Mouse (Mus musculus) small intestine, adult 2 months (tissue): ENCODE data around the gene Tcirg1. TPM values are rescaled to one million over a fixed set of nuclear protein-coding genes. Genes with fewer than 3 reads are reported as not detected.

Experiments used
- H3K27ac ChIP-seq: fragments of 200-500 bp; 2 replicates; pipeline ENCODE4 v1.5.1; 2012; ENCODE audit warnings: low read depth, low read length, control low read depth, inconsistent platforms; ENCODE audit not compliant: insufficient read depth
- H3K27me3 ChIP-seq: fragments of 200-500 bp; 2 replicates; pipeline ENCODE4 v1.6.1; 2012; ENCODE audit warnings: mild to moderate bottlenecking, moderate library complexity, low read length, inconsistent platforms; ENCODE audit not compliant: control insufficient read depth, insufficient read depth
- H3K36me3 ChIP-seq: fragments of 200-500 bp; 2 replicates; pipeline ENCODE4 v1.6.1; 2012; ENCODE audit warnings: mild to moderate bottlenecking, low read length, control low read depth, inconsistent platforms; ENCODE audit not compliant: control insufficient read depth, insufficient read depth
- H3K4me1 ChIP-seq: fragments of 200-500 bp; 2 replicates; pipeline ENCODE4 v1.6.1; 2012; ENCODE audit warnings: low read length, inconsistent platforms, mixed read lengths; ENCODE audit not compliant: control insufficient read depth, insufficient read depth, insufficient read length
- H3K4me3 ChIP-seq: fragments of 200-500 bp; 2 replicates; pipeline ENCODE4 v1.5.1; 2012; ENCODE audit warnings: low read depth, mild to moderate bottlenecking, control low read depth, inconsistent platforms, low read length, moderate library complexity
- CTCF ChIP-seq: fragments of 200-500 bp; IDR thresholded peaks from 2 replicates; pipeline ENCODE4 v1.5.1; 2012; ENCODE audit warnings: low read depth, mild to moderate bottlenecking, control low read depth, inconsistent platforms, low read length, moderate library complexity, mixed read lengths; ENCODE audit not compliant: insufficient replicate concordance, insufficient read length; ENCODE audit errors: extremely low read depth
- POLR2A ChIP-seq: fragments of 200-500 bp; IDR thresholded peaks from 2 replicates; pipeline ENCODE4 v1.6.1; 2012; ENCODE audit warnings: low read depth, mild to moderate bottlenecking, control low read depth, inconsistent platforms, low read length, moderate library complexity
- WGBS: fragments of 180-500 bp; shearing (Covaris S2); methylation state at CpG from one replicate; pipeline ENCODE4 v1.1.7; 2018; 5-methylcytosine and 5-hydroxymethylcytosine counted together
- polyA plus RNA-seq: library from polyadenylated mRNA; depleted of rRNA; stranded (reverse); fragments of >200 nt; gene quantifications from 2 replicates; pipeline ENCODE4 v1.2.3, GENCODE M21; 2012

Gene Tcirg1
- polyA plus RNA-seq, 1 experiment: 148 TPM

- H3K36me3 ChIP-seq: peaks cover 23% of the 10 kb centered on the region
- H3K27me3 ChIP-seq: no peaks in the 10 kb centered on the region
- no peak overlapping the region for H3K27ac ChIP-seq
- no peak for TF ChIP-seq CTCF
- peaks cover 5% of the 10 kb centered on the region; the same call in 1 of the 2 replicates for H3K4me1 ChIP-seq
- no peak overlapping the region for H3K4me3 ChIP-seq
- WGBS: 74% methylated on average over 2 of the region's 2 CpGs
Measured at GRCm38 (mm10) chr19:3864960-3865359, 42.0 kb downstream of the Tcirg1 start.

GRCm38 (mm10) chr19:3862713-3863112 is 44.2 kb downstream of the Tcirg1 start:
- Histone ChIP-seq H3K4me1 (0 out of 2 replicates have a peak, but pooled peaks cover 3% of the 10 kb centered on the region), H3K27me3 (no peaks in the 10 kb centered on the region), H3K4me3 (no peak overlapping the region), H3K36me3 (peaks cover 20% of the 10 kb centered on the region), H3K27ac (no peak overlapping the region)
- no peak for TF ChIP-seq POLR2A
- no peak for TF ChIP-seq CTCF
- WGBS: 69% methylated on average over 2 of the region's 2 CpGs

- H3K27ac ChIP-seq: no peak overlapping the region
- H3K4me1 ChIP-seq: peaks cover 7% of the 10 kb centered on the region
- H3K4me3 ChIP-seq: no peak overlapping the region
- peaks cover 9% of the 10 kb centered on the region for H3K36me3 ChIP-seq
- WGBS: 70% methylated on average over 3 of the region's 3 CpGs
- no peak for TF ChIP-seq CTCF
- no peak for TF ChIP-seq POLR2A
- H3K27me3 ChIP-seq: no peaks in the 10 kb centered on the region
Measured at GRCm38 (mm10) chr19:3857220-3857619, 49.7 kb downstream of the Tcirg1 start.

GRCm38 (mm10) chr19:3855601-3856000 is 51.3 kb downstream of the Tcirg1 start:
- Histone ChIP-seq H3K27ac (no peak overlapping the region), H3K27me3 (no peaks in the 10 kb centered on the region), H3K4me1 (peaks cover 8% of the 10 kb centered on the region), H3K36me3 (peaks cover 2% of the 10 kb centered on the region; the same call in 1 of the 2 replicates), H3K4me3 (0 out of 2 replicates have a peak overlapping the region, but pooled peaks have one; percentile 10)
- TF ChIP-seq CTCF (no peak), POLR2A (no peak)
- 41% methylated on average over 4 of the region's 4 CpGs for WGBS

DNA sequence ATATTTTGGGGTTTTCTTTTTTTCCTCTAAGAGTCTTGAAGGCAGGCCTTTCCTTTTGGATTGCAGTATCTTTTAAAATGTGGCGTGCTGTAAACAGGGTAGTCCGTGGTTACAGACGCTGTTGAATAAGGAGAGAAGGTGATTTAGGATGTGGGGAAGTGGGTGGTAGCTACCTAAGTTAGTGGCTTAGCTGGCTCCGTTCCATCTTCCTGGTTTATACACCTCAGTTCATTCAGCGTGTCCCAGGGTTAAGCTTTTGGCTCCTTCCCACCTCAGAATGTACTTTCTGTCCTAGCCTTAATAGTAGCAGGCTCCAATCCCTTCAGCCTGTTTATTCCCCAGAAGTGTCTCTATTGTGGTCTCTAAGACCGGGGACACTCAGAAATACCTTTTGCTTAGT is 51.8 kb downstream of the Tcirg1 start:
- Histone ChIP-seq H3K4me1 (peaks cover 10% of the 10 kb centered on the region), H3K36me3 (peaks cover 1% of the 10 kb centered on the region; the same call in 1 of the 2 replicates), H3K27ac (no peak overlapping the region), H3K27me3 (no peaks in the 10 kb centered on the region), H3K4me3 (no peak overlapping the region)
- TF ChIP-seq CTCF (no peak), POLR2A (no peak)
- 13% methylated on average over 6 of the region's 6 CpGs for WGBS

GRCm38 (mm10) chr19:3853891-3854290 is 53.0 kb downstream of the Tcirg1 start:
- Histone ChIP-seq H3K4me3 (no peak overlapping the region), H3K27ac (no peak overlapping the region), H3K27me3 (no peaks in the 10 kb centered on the region), H3K4me1 (peaks cover 20% of the 10 kb centered on the region), H3K36me3 (no peaks in the 10 kb centered on the region)
- TF ChIP-seq POLR2A (no peak), CTCF (no peak)
- WGBS: 76% methylated on average over 1 of the region's 1 CpGs

GRCm38 (mm10) chr19:3853121-3853520 is 53.8 kb downstream of the Tcirg1 start:
- Histone ChIP-seq H3K36me3 (no peaks in the 10 kb centered on the region), H3K27ac (no peak overlapping the region), H3K27me3 (no peaks in the 10 kb centered on the region), H3K4me1 (peaks cover 26% of the 10 kb centered on the region), H3K4me3 (peak overlapping the region; percentile 81)
- TF ChIP-seq POLR2A (no peak), CTCF (no peak)
- WGBS: 58% methylated on average over 10 of the region's 10 CpGs
